Mouse (Mus musculus) spleen, adult 2 months (tissue): ENCODE data around the gene Micu1. TPM values are rescaled to one million over a fixed set of nuclear protein-coding genes. Genes with fewer than 3 reads are reported as not detected.

Experiments used
- DNase-seq, 2 experiments: peaks; one replicate each; pipeline versions ENCODE4 v3.0.0 to v3.0.0-alpha.2; 2012 to 2021; ENCODE audit warnings: low spot score in 2 of 2, low read depth in 1 of 2
- H3K27ac ChIP-seq: fragments of 200-500 bp; 2 replicates; pipeline ENCODE4 v1.5.1; 2012; ENCODE audit warnings: low read length, inconsistent platforms; ENCODE audit not compliant: insufficient read depth
- H3K27me3 ChIP-seq: fragments of 200-500 bp; 2 replicates; pipeline ENCODE4 v1.6.1; 2012; ENCODE audit warnings: mild to moderate bottlenecking, moderate library complexity, low read length, inconsistent platforms; ENCODE audit not compliant: control insufficient read depth, insufficient read depth
- H3K36me3 ChIP-seq: fragments of 200-500 bp; 2 replicates; pipeline ENCODE4 v1.6.1; 2012; ENCODE audit warnings: mild to moderate bottlenecking, low read length, inconsistent platforms; ENCODE audit not compliant: control insufficient read depth, insufficient read depth
- H3K4me1 ChIP-seq: fragments of 200-500 bp; 2 replicates; pipeline ENCODE4 v1.6.1; 2011; ENCODE audit warnings: inconsistent platforms; ENCODE audit not compliant: control insufficient read depth, insufficient read depth, insufficient read length
- H3K4me3 ChIP-seq: fragments of 200-500 bp; 2 replicates; pipeline ENCODE4 v1.5.1; 2011; ENCODE audit warnings: mild to moderate bottlenecking, inconsistent platforms; ENCODE audit not compliant: insufficient read depth, insufficient read length; ENCODE audit errors: extremely low read depth
- CTCF ChIP-seq: fragments of 200-500 bp; IDR thresholded peaks from 2 replicates; pipeline ENCODE4 v1.5.1; 2011; ENCODE audit warnings: mild to moderate bottlenecking, inconsistent platforms; ENCODE audit not compliant: insufficient read depth, insufficient read length, insufficient replicate concordance; ENCODE audit errors: extremely low read depth
- POLR2A ChIP-seq: fragments of 200-500 bp; IDR thresholded peaks from 2 replicates; pipeline ENCODE4 v1.6.1; 2011; ENCODE audit warnings: low read depth, low read length, inconsistent platforms
- WGBS: fragments of 180-500 bp; shearing (Covaris S2); methylation state at CpG from one replicate; pipeline ENCODE4 v1.1.7; 2018; 5-methylcytosine and 5-hydroxymethylcytosine counted together
- polyA plus RNA-seq: library from polyadenylated mRNA; depleted of rRNA; stranded (reverse); fragments of >200 nt; gene quantifications from 2 replicates; pipeline ENCODE4 v1.2.3, GENCODE M21; 2012

Micu1 gene
- polyA plus RNA-seq, 1 experiment, result 21.9 TPM

GRCm38 (mm10) chr10:59860684-59861083, 158.4 kb downstream of the Micu1 start:
- no peaks in the 10 kb centered on the region for H3K27me3 ChIP-seq
- H3K4me3 ChIP-seq, result no peak overlapping the region
- H3K27ac ChIP-seq, result no peak overlapping the region
- WGBS, result 69% methylated on average over 9 of the region's 9 CpGs
- no peak for DNase-seq
- H3K36me3 ChIP-seq, result peaks cover 2% of the 10 kb centered on the region; the same call in 1 of the 2 replicates
- peaks cover 7% of the 10 kb centered on the region; the same call in 1 of the 2 replicates for H3K4me1 ChIP-seq
- TF ChIP-seq CTCF (no peak), POLR2A (no peak)

GRCm38 (mm10) chr10:59861201-59861600, 158.9 kb downstream of the Micu1 start:
- TF ChIP-seq CTCF (no peak), POLR2A (no peak)
- H3K27me3 ChIP-seq, result no peaks in the 10 kb centered on the region
- H3K4me3 ChIP-seq, result no peak overlapping the region
- no peak overlapping the region for H3K27ac ChIP-seq
- DNase-seq, result no peak
- H3K36me3 ChIP-seq, result peaks cover 2% of the 10 kb centered on the region; the same call in 1 of the 2 replicates
- WGBS, result 87% methylated on average over 10 of the region's 10 CpGs
- H3K4me1 ChIP-seq, result peaks cover 7% of the 10 kb centered on the region; the same call in 1 of the 2 replicates

GRCm38 (mm10) chr10:59862816-59863440, 160.7 kb downstream of the Micu1 start:
- peaks cover 2% of the 10 kb centered on the region; the same call in 1 of the 2 replicates for H3K36me3 ChIP-seq
- H3K27me3 ChIP-seq, result no peaks in the 10 kb centered on the region
- WGBS, result 93% methylated on average over 6 of the region's 6 CpGs
- H3K4me1 ChIP-seq, result peaks cover 7% of the 10 kb centered on the region; the same call in 1 of the 2 replicates
- no peak for TF ChIP-seq CTCF
- TF ChIP-seq POLR2A, result no peak
- DNase-seq, result no peak
- no peak overlapping the region for H3K4me3 ChIP-seq
- no peak overlapping the region for H3K27ac ChIP-seq

GRCm38 (mm10) chr10:59863620-59864019, 161.3 kb downstream of the Micu1 start:
- Histone ChIP-seq H3K36me3 (peaks cover 2% of the 10 kb centered on the region; the same call in 1 of the 2 replicates), H3K27ac (peak overlapping the region; percentile 12; the same call in 1 of the 2 replicates), H3K4me1 (peaks cover 7% of the 10 kb centered on the region; the same call in 1 of the 2 replicates), H3K27me3 (no peaks in the 10 kb centered on the region), H3K4me3 (no peak overlapping the region)
- no peak for DNase-seq
- TF ChIP-seq POLR2A, result no peak
- TF ChIP-seq CTCF, result no peak
- 76% methylated on average over 4 of the region's 4 CpGs for WGBS

GRCm38 (mm10) chr10:59864232-59864875, 162.1 kb downstream of the Micu1 start:
- peak in 1 of 2 experiments; percentile 28 for DNase-seq
- no peak for TF ChIP-seq POLR2A
- TF ChIP-seq CTCF, result no peak
- H3K4me1 ChIP-seq, result peaks cover 7% of the 10 kb centered on the region; the same call in 1 of the 2 replicates
- peaks cover 2% of the 10 kb centered on the region; the same call in 1 of the 2 replicates for H3K36me3 ChIP-seq
- peak overlapping the region; percentile 30 for H3K27ac ChIP-seq
- no peaks in the 10 kb centered on the region for H3K27me3 ChIP-seq
- H3K4me3 ChIP-seq, result no peak overlapping the region
- WGBS, result 42% methylated on average over 19 of the region's 19 CpGs

- TF ChIP-seq POLR2A (no peak), CTCF (peak; percentile 100)
- DNase-seq, result peak; percentile 72 to 85
- H3K4me1 ChIP-seq, result peaks cover 7% of the 10 kb centered on the region; the same call in 1 of the 2 replicates
- WGBS, result 10% methylated on average over 13 of the region's 13 CpGs
- H3K27me3 ChIP-seq, result no peaks in the 10 kb centered on the region
- H3K36me3 ChIP-seq, result peaks cover 2% of the 10 kb centered on the region; the same call in 1 of the 2 replicates
- no peak overlapping the region for H3K4me3 ChIP-seq
- peak overlapping the region; percentile 30; the same call in 1 of the 2 replicates for H3K27ac ChIP-seq
These were observed 162.8 kb downstream of the Micu1 start for GRCm38 (mm10) chr10:59864884-59865726.
